Mouse (Mus musculus): Measurements from ENCODE around the gene Olfr441. TPM values are rescaled to one million over a fixed set of nuclear protein-coding genes. Genes with fewer than 3 reads are reported as not detected.

Gene Olfr441
- total and polyA plus RNA-seq, 3 experiments, result not detected

DNA sequence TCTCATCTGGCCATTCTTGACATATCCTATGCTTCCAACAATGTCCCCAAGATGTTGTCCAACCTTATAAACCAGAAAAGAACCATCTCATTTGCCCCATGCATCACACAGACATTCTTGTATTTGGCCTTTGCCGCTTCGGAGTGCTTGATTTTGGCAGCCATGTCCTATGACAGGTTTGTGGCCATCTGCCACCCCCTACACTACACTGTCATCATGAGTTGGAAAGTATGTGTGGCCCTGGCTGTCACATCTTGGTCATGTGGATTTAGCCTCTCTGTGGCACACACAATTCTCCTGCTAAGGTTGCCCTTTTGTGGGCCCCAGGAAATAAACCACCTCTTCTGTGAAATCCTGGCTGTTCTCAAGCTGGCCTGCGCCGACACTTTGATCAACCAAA, 61.1 kb downstream of the Olfr441 start:
- DNase-seq (ENCODE audit: low read depth, low spot score), result no peak
- Histone ChIP-seq H3K4me1 (ENCODE audit: control insufficient read depth in 1 of 2, insufficient read depth in 2 of 2, low read length in 2 of 2) (no peaks in the 10 kb centered on the region), H3K36me3 (ENCODE audit: control insufficient read depth in 1 of 2, insufficient read depth in 2 of 2, low read length in 2 of 2) (no peaks in the 10 kb centered on the region), H3K9me3 (replicated peaks; ENCODE audit: insufficient read depth, low read length) (no peaks in the 10 kb centered on the region), H3K9ac (ENCODE audit: control insufficient read depth, low read depth, low read length, poor library complexity, severe bottlenecking) (no peak overlapping the region), H3K27me3 (ENCODE audit: control insufficient read depth in 1 of 2, insufficient read depth in 2 of 2, low read length in 2 of 2) (no peaks in the 10 kb centered on the region), H3K27ac (ENCODE audit: control insufficient read depth, low read depth, low read length) (no peak overlapping the region), H3K4me3 (ENCODE audit: control insufficient read depth in 1 of 2, insufficient read depth in 1 of 2, low read depth in 2 of 2, low read length in 2 of 2) (no peak overlapping the region), H3K79me2 (ENCODE audit: control insufficient read depth, insufficient read depth, low read length, poor library complexity) (no peaks in the 10 kb centered on the region)
- no peak for TF ChIP-seq MYB (IDR thresholded peaks at IDR 0.05; ENCODE audit: low read depth, low read length)
- no peak for TF ChIP-seq SIN3A (IDR thresholded peaks at IDR 0.05; ENCODE audit: low read length)
- TF ChIP-seq JUND (IDR thresholded peaks at IDR 0.05; ENCODE audit: low read depth, low read length), result no peak
- TF ChIP-seq ZNF384 (IDR thresholded peaks at IDR 0.05; ENCODE audit: low read depth, low read length), result no peak
- no peak for TF ChIP-seq TAL1 (IDR thresholded peaks at IDR 0.05; ENCODE audit: low read length)
- no peak for TF ChIP-seq TBP (IDR thresholded peaks at IDR 0.05; ENCODE audit: low read depth, low read length)
- TF ChIP-seq KAT2A (conservative IDR thresholded peaks at IDR 0.05; ENCODE audit: low read depth, low read length), result no peak
- TF ChIP-seq ETS1 (IDR thresholded peaks at IDR 0.05; ENCODE audit: low read depth, low read length), result no peak
- TF ChIP-seq CHD1 (IDR thresholded peaks at IDR 0.05; ENCODE audit: low read depth, low read length), result no peak
- TF ChIP-seq MAZ (IDR thresholded peaks at IDR 0.05; ENCODE audit: low read depth, low read length), result no peak
- TF ChIP-seq E2F4 (IDR thresholded peaks at IDR 0.05; ENCODE audit: borderline replicate concordance, low read depth, low read length), result no peak
- no peak for TF ChIP-seq GABPA (IDR thresholded peaks at IDR 0.05; ENCODE audit: low read depth, low read length)
- no peak for TF ChIP-seq MXI1 (IDR thresholded peaks at IDR 0.05; ENCODE audit: low read depth, low read length)
- no peak for TF ChIP-seq BHLHE40 (IDR thresholded peaks at IDR 0.05; ENCODE audit: borderline replicate concordance, low read depth, low read length)
- no peak for TF ChIP-seq TCF12 (IDR thresholded peaks at IDR 0.05; ENCODE audit: low read depth, low read length)
- no peak for TF ChIP-seq ZC3H11A (IDR thresholded peaks at IDR 0.05; ENCODE audit: low read depth, low read length)
- no peak for TF ChIP-seq MAFK (IDR thresholded peaks at IDR 0.05; ENCODE audit: borderline replicate concordance, low read depth, low read length)

Other genes starting within 250 kb of the Olfr441 start
- not detected in 2 replicates for gene Olfr448, start 215.9 kb upstream of the Olfr441 start, total RNA-seq (2012; rRNA removed)
- not detected for gene Olfr448, start 215.9 kb upstream of the Olfr441 start, polyA plus RNA-seq (2012; ENCODE audit: insufficient read depth in 1 of 2, insufficient read length in 2 of 2, low read depth in 1 of 2, low replicate concordance in 2 of 2, missing spikeins in 1 of 2)
- gene Olfr447, start 197.5 kb upstream of the Olfr441 start, total RNA-seq (2012; rRNA removed), result not detected in 2 replicates
- gene Olfr447, start 197.5 kb upstream of the Olfr441 start, polyA plus RNA-seq (2012; ENCODE audit: insufficient read depth in 1 of 2, insufficient read length in 2 of 2, low read depth in 1 of 2, low replicate concordance in 2 of 2, missing spikeins in 1 of 2), result not detected
- not detected in 2 replicates for gene Olfr446, start 185.0 kb upstream of the Olfr441 start, total RNA-seq (2012; rRNA removed)
- under 1 TPM in 1 of 2 experiments, not detected in 1; 0.01 TPM for gene Olfr446, start 185.0 kb upstream of the Olfr441 start, polyA plus RNA-seq (2012; ENCODE audit: insufficient read depth in 1 of 2, insufficient read length in 2 of 2, low read depth in 1 of 2, low replicate concordance in 2 of 2, missing spikeins in 1 of 2)
- gene Olfr444, start 157.3 kb upstream of the Olfr441 start, total RNA-seq (2012; rRNA removed), result not detected in 2 replicates
- not detected for gene Olfr444, start 157.3 kb upstream of the Olfr441 start, polyA plus RNA-seq (2012; ENCODE audit: insufficient read depth in 1 of 2, insufficient read length in 2 of 2, low read depth in 1 of 2, low replicate concordance in 2 of 2, missing spikeins in 1 of 2)
- not detected in 2 replicates for gene Olfr237-ps1, start 40.2 kb downstream of the Olfr441 start, total RNA-seq (2012; rRNA removed)
- gene Olfr237-ps1, start 40.2 kb downstream of the Olfr441 start, polyA plus RNA-seq (2012; ENCODE audit: insufficient read depth in 1 of 2, insufficient read length in 2 of 2, low read depth in 1 of 2, low replicate concordance in 2 of 2, missing spikeins in 1 of 2), result not detected
- gene Olfr437, start 56.9 kb downstream of the Olfr441 start, total RNA-seq (2012; rRNA removed), result not detected in 2 replicates
- not detected for gene Olfr437, start 56.9 kb downstream of the Olfr441 start, polyA plus RNA-seq (2012; ENCODE audit: insufficient read depth in 1 of 2, insufficient read length in 2 of 2, low read depth in 1 of 2, low replicate concordance in 2 of 2, missing spikeins in 1 of 2)
- gene Olfr13, start 65.8 kb downstream of the Olfr441 start, total RNA-seq (2012; rRNA removed), result not detected in 2 replicates
- gene Olfr13, start 65.8 kb downstream of the Olfr441 start, polyA plus RNA-seq (2012; ENCODE audit: insufficient read depth in 1 of 2, insufficient read length in 2 of 2, low read depth in 1 of 2, low replicate concordance in 2 of 2, missing spikeins in 1 of 2), result not detected
- not detected in 2 replicates for gene Olfr435, start 90.8 kb downstream of the Olfr441 start, total RNA-seq (2012; rRNA removed)
- gene Olfr435, start 90.8 kb downstream of the Olfr441 start, polyA plus RNA-seq (2012; ENCODE audit: insufficient read depth in 1 of 2, insufficient read length in 2 of 2, low read depth in 1 of 2, low replicate concordance in 2 of 2, missing spikeins in 1 of 2), result not detected
- gene Olfr434, start 106.7 kb downstream of the Olfr441 start, total RNA-seq (2012; rRNA removed), result not detected in 2 replicates
- not detected for gene Olfr434, start 106.7 kb downstream of the Olfr441 start, polyA plus RNA-seq (2012; ENCODE audit: insufficient read depth in 1 of 2, insufficient read length in 2 of 2, low read depth in 1 of 2, low replicate concordance in 2 of 2, missing spikeins in 1 of 2)
- not detected in 2 replicates for gene Olfr47, start 125.2 kb downstream of the Olfr441 start, total RNA-seq (2012; rRNA removed)
- not detected for gene Olfr47, start 125.2 kb downstream of the Olfr441 start, polyA plus RNA-seq (2012; ENCODE audit: insufficient read depth in 1 of 2, insufficient read length in 2 of 2, low read depth in 1 of 2, low replicate concordance in 2 of 2, missing spikeins in 1 of 2)
- not detected in 2 replicates for gene Arhgef5, start 159.2 kb downstream of the Olfr441 start, total RNA-seq (2012; rRNA removed)
- not detected for gene Arhgef5, start 159.2 kb downstream of the Olfr441 start, polyA plus RNA-seq (2012; ENCODE audit: insufficient read depth in 1 of 2, insufficient read length in 2 of 2, low read depth in 1 of 2, low replicate concordance in 2 of 2, missing spikeins in 1 of 2)
- gene Nobox, start 203.2 kb downstream of the Olfr441 start, total RNA-seq (2012; rRNA removed), result not detected in 2 replicates
- not detected for gene Nobox, start 203.2 kb downstream of the Olfr441 start, polyA plus RNA-seq (2012; ENCODE audit: insufficient read depth in 1 of 2, insufficient read length in 2 of 2, low read depth in 1 of 2, low replicate concordance in 2 of 2, missing spikeins in 1 of 2)

All from MEL (cell line).